Mouse (Mus musculus) midbrain, embryonic 13.5 days (tissue): ENCODE data around the gene Prm3. TPM values are rescaled to one million over a fixed set of nuclear protein-coding genes. Genes with fewer than 3 reads are reported as not detected.
A peak's percentile ranks its signal among the peaks of the same experiment; 100 is the strongest.

Experiments
- ATAC-seq: fragments of 200-750 bp; cut with Nextera tagmentation; 2 replicates; pipeline ENCODE4 v1.8.0; 2017; ENCODE audit warnings: mild to moderate bottlenecking, moderate TSS enrichment, moderate library complexity
- H3K27ac ChIP-seq: fragments of 300-500 bp; sonication (generic); 2 replicates; pipeline ENCODE4 v1.5.1; 2015; ENCODE audit warnings: inconsistent platforms, mild to moderate bottlenecking, moderate library complexity
- H3K27me3 ChIP-seq: fragments of 300-500 bp; sonication (generic); 2 replicates; pipeline ENCODE4 v1.6.1; 2015; ENCODE audit warnings: mild to moderate bottlenecking, inconsistent platforms
- H3K36me3 ChIP-seq: fragments of 300-500 bp; sonication (generic); 2 replicates; pipeline ENCODE4 v1.6.1; 2015; ENCODE audit warnings: mild to moderate bottlenecking, inconsistent platforms
- H3K4me1 ChIP-seq: fragments of 300-500 bp; sonication (generic); replicated peaks from 2 replicates; pipeline ENCODE4 v1.6.1; 2015; ENCODE audit warnings: inconsistent platforms
- H3K4me2 ChIP-seq: fragments of 300-500 bp; sonication (generic); replicated peaks from 2 replicates; pipeline ENCODE4 v1.6.1; 2015; ENCODE audit warnings: moderate library complexity, mild to moderate bottlenecking, inconsistent platforms
- H3K4me3 ChIP-seq: fragments of 300-500 bp; sonication (generic); replicated peaks from 2 replicates; pipeline ENCODE4 v1.5.1; 2015; ENCODE audit warnings: mild to moderate bottlenecking, inconsistent platforms
- H3K9ac ChIP-seq: fragments of 300-500 bp; sonication (generic); replicated peaks from 2 replicates; pipeline ENCODE4 v1.6.1; 2015; ENCODE audit warnings: mild to moderate bottlenecking, inconsistent platforms
- H3K9me3 ChIP-seq: fragments of 300-500 bp; sonication (generic); 2 replicates; pipeline ENCODE4 v1.6.1; 2016; ENCODE audit warnings: mild to moderate bottlenecking, inconsistent platforms
- WGBS: fragments of 180-500 bp; shearing (Covaris S2); methylation state at CpG from one replicate; pipeline ENCODE4 v1.1.7; 2015; 5-methylcytosine and 5-hydroxymethylcytosine counted together
- polyA plus RNA-seq: library from polyadenylated mRNA; unstranded; fragments of >200 nt; fragmentation: Nextera tagmentation; extraction: Ambion mirVana; gene quantifications from 2 replicates; pipeline ENCODE4 v1.2.1, GENCODE M21; 2015

The Prm3 gene
- polyA plus RNA-seq, 1 experiment from 2014 or later = not detected

DNA sequence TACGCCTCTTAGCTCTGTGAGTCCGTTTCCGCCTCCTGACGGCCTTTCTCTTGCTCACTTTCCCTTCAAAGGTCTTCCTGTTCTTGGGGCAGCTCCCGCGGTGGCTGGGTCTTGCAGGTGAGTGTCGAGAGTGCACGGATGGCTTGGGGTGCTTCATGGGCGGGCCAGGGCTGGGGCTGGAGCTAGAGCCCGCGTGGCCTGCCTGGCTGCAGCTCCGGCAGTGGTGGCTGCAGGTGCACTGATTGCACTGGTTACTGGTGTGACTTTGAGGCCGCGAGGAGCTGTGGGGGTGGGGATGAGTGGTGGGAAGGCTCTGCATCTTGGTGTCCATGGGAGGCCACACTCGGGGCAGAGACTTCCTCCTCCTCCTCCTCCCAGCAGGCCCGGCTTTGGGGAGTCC is 2.4 kb downstream of the Prm3 start, which contains the start of gene Tnp2:
Tnp2 (minus strand) TSS at position 390 of the 400 bp plus-strand sequence.
- no peak within 1 kb of the TSS for H3K27ac ChIP-seq
- H3K36me3 ChIP-seq = no peaks in the 10 kb centered on the region
- H3K4me3 ChIP-seq = no peak within 1 kb of the TSS
- peaks cover 16% of the 10 kb centered on the region for H3K4me1 ChIP-seq
- peaks cover 17% of the 10 kb centered on the region for H3K27me3 ChIP-seq
- H3K9ac ChIP-seq = no peak within 1 kb of the TSS
- no peak for ATAC-seq
- no peaks in the 10 kb centered on the region; the same call in 1 of the 2 replicates for H3K9me3 ChIP-seq
- H3K4me2 ChIP-seq = no peak within 1 kb of the TSS
- WGBS = 65% methylated on average over 16 of the region's 16 CpGs

DNA sequence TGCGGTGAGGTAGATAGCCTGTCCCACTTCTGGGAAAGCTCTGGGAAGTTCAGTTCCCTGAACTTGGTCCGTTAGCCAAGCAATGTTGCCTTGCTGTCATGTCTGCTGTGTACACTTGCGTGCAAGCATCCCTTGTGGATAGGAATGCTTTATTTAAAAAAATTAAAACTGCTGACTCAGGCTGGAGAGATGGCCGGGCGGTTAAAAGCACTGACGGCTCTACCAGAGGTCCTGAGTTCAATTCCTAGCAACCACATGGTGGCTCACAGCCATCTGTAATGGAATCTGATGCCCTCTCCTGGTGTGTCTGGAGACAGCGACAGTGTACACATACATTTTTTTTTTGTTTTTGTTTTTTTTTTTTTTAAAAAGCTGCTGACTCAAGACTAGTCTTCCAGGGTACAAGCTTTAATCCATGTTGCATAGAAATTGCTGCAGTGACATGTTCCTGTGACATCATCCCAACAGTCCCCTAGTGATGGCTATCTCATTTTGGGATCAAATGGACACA is 3.1 kb downstream of the Prm3 start:
- Histone ChIP-seq H3K4me3 (no peak overlapping the region), H3K4me1 (peaks cover 20% of the 10 kb centered on the region), H3K36me3 (no peaks in the 10 kb centered on the region), H3K27me3 (peaks cover 23% of the 10 kb centered on the region), H3K4me2 (no peak overlapping the region), H3K27ac (no peak overlapping the region), H3K9me3 (no peaks in the 10 kb centered on the region; the same call in 1 of the 2 replicates), H3K9ac (no peak overlapping the region)
- 85% methylated on average over 7 of the region's 7 CpGs for WGBS
- no peak for ATAC-seq

DNA sequence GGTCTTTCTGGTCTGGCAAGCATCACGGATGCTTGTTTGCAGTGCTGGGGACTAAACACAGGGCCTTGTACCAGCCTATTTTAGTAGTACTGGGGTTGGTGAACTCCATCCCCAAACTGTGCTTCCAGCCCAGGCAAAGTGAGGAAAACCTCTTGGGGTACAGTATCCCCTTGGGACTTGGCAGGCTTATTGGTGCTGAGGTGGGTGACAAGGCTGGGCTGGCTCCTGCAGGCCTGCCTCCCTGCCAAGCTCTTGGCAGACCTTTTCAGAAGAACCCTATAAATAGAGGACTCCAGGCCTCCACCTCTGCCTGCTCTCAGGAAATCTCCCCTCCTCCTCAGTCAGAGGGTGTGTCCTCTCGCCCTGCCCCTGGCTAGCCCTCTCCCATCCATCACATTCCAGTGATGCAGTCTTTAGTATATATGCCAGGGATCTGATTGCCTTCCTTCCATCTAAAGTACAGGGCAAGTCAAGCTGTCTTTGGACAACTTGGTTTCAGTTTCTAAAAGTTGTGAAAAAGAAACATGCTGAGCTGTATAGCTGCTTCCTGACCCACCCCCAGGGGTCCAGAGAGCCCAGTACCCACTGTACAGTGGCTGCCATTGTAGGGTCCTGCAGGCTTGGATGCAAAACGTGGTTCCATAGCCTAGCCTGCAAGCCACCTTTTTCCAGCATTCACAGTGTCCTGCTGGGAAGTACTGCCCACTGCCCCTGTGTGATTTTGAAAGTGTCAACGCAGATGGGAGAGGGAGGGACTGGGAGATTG is 3.7 kb downstream of the Prm3 start:
- Histone ChIP-seq H3K9me3 (no peaks in the 10 kb centered on the region; the same call in 1 of the 2 replicates), H3K27me3 (peaks cover 26% of the 10 kb centered on the region), H3K4me1 (peaks cover 26% of the 10 kb centered on the region), H3K36me3 (no peaks in the 10 kb centered on the region), H3K27ac (no peak overlapping the region), H3K9ac (no peak overlapping the region), H3K4me2 (0 out of 2 replicates have a peak overlapping the region, but pooled peaks have one; percentile 98), H3K4me3 (no peak overlapping the region)
- no peak for ATAC-seq
- 72% methylated on average over 4 of the region's 4 CpGs for WGBS

DNA sequence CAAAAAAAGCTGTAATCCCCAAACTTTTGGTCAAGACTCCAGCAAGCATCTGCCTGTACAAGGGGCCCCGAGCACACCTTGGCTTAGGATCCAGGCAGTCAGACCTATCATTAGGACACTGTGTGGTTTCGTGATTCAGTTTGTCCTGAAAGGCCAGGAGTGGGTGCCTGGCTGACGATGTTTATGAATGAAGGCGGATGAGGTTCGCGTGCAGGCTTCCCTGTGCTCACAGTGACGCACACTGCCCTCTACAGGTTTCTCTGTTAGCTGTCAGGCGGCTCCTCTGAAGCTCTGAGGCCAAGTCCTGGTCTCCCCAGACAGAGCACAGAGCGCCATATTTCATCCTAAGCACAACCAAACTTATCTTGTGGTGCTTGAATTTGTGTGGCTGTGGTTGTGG is 4.4 kb downstream of the Prm3 start:
- WGBS = 2% methylated on average over 9 of the region's 9 CpGs

DNA sequence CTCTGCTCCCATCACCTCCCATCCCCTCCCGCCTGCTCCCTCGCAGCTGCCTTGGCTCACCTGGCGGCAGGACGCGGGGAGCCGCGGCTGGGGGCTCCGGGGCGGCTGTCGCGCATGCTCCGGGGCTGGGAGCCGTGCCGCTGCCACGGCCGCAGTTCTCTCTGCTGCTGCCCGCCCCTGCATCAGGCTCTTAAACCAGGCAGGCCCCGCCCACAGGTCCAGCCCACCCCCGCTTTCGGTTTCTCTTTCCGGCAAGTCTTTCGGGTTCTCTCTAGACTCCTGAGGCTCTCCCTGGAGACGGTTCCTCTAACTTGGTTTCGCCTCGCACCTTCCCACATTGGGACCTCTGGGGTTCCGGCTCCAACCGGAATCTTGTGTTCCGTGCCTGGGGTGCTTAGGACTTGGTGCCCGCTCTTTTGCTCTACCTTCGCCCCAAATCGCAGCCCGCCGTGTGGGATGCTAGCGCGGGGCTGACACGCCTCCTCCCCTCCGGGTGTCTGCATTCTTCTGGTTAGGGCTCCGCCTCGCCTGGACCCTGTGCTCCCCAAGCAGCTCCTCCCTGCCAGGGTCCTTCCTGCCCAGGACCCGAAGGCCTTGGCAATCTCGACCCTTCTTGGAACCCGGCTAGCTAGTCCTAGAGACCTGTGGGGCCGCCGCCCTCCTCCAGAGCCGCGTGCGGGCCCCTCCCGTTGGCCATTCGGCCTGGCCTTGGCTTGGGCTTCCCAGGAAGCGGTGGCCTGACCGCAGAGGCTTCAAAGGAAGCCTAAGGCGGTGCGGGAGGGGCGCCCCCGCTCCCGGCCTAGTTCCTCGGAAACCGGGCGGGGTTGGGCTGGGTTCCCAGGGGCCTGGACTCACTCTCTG is 5.1 kb downstream of the Prm3 start, which contains the start of gene Socs1:
Socs1 (minus strand) TSS at position 166 of the 861 bp plus-strand sequence.
- Histone ChIP-seq H3K4me3 (peak within 1 kb of the TSS; percentile 56), H3K27me3 (peaks cover 26% of the 10 kb centered on the region), H3K4me2 (peak within 1 kb of the TSS; percentile 98), H3K9ac (peak within 1 kb of the TSS; percentile 71), H3K36me3 (no peaks in the 10 kb centered on the region), H3K9me3 (no peaks in the 10 kb centered on the region), H3K27ac (peak within 1 kb of the TSS; percentile 81), H3K4me1 (peaks cover 29% of the 10 kb centered on the region)
- peak; percentile 86 for ATAC-seq
- under 1% methylated on average over 59 of the region's 59 CpGs for WGBS

More for the DNA sequence above, 4.4 kb downstream of the Prm3 start:
- peak; percentile 51 for ATAC-seq
- peak overlapping the region; percentile 98 for H3K4me2 ChIP-seq
- H3K9ac ChIP-seq = peak overlapping the region; percentile 71
- peak overlapping the region; percentile 56 for H3K4me3 ChIP-seq
- no peaks in the 10 kb centered on the region for H3K36me3 ChIP-seq
- peaks cover 26% of the 10 kb centered on the region for H3K27me3 ChIP-seq
- H3K9me3 ChIP-seq = no peaks in the 10 kb centered on the region
- H3K4me1 ChIP-seq = peaks cover 29% of the 10 kb centered on the region
- peak overlapping the region; percentile 81 for H3K27ac ChIP-seq

DNA sequence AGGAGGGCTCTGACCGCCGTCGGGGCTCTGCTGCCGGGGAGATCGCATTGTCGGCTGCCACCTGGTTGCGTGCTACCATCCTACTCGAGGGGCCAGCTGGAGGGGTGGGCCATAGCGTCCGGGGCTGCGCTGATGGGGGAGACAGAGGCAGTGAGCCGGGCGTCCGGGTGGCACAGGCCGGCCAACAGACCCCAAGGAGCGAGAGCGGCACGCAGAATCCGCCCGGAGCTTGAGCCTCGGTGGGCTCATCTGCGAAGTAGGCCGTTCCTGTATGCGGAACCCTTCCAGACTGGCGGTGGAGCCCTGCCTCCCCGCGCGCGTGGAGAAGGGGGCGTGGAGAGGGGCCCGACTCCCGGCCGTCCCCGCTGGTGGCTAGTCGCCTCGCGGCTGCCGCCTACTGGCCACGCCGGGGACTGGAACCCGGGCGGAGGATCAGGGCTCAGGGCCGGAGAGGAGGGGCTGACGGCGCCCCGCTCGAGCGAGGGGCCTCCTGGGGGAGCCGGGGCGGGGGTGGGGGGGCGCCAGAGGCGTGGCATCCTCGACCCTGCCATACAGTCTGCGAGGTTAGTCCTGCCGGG is 5.8 kb downstream of the Prm3 start:
- peak overlapping the region; percentile 71 for H3K9ac ChIP-seq
- peak; percentile 85 for ATAC-seq
- peak overlapping the region; percentile 56 for H3K4me3 ChIP-seq
- H3K9me3 ChIP-seq = no peaks in the 10 kb centered on the region
- peak overlapping the region; percentile 98 for H3K4me2 ChIP-seq
- peaks cover 29% of the 10 kb centered on the region for H3K4me1 ChIP-seq
- no peaks in the 10 kb centered on the region for H3K36me3 ChIP-seq
- H3K27ac ChIP-seq = peak overlapping the region; percentile 81
- WGBS = under 1% methylated on average over 52 of the region's 55 CpGs
- peaks cover 26% of the 10 kb centered on the region for H3K27me3 ChIP-seq

DNA sequence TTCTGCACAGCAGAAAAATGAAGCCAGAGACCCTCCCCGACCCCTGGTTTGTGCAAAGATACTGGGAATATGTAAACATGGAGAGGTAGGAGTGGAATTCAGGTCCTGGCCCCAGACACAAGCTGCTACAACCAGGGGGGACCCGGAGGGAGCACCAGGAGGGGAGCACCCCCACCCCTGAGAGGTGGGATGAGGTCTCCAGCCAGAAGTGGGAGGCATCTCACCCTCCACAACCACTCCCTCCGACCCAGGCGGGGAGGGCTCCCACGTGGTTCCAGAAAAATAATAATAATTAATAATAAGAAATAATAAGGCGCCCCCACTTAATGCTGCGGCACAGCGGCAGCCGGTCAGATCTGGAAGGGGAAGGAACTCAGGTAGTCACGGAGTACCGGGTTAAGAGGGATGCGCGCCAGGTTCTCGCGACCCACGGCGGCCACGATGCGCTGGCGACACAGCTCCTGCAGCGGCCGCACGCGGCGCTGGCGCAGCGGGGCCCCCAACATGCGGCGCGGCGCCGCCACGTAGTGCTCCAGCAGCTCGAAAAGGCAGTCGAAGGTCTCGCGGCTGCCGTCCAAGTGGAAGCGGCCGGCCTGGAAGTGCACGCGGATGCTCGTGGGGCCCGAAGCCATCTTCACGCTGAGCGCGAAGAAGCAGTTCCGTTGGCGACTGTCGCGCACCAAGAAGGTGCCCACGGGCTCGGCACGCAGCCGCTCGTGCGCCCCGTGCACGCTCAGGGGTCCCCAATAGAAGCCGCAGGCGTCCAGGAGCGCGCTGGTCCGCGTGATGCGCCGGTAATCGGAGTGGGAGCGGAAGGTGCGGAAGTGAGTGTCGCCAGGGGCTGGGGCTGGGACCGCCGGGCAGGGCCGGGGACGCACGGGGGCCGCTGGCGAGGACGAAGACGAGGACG is 6.6 kb downstream of the Prm3 start:
- H3K9ac ChIP-seq = peak overlapping the region; percentile 71
- H3K4me1 ChIP-seq = peaks cover 29% of the 10 kb centered on the region
- H3K27ac ChIP-seq = no peak overlapping the region
- H3K9me3 ChIP-seq = no peaks in the 10 kb centered on the region
- H3K4me2 ChIP-seq = peak overlapping the region; percentile 98
- no peaks in the 10 kb centered on the region for H3K36me3 ChIP-seq
- WGBS = 3% methylated on average over 80 of the region's 81 CpGs
- peaks cover 26% of the 10 kb centered on the region for H3K27me3 ChIP-seq
- no peak; the same call in 1 of the 2 replicates for ATAC-seq
- peak overlapping the region; percentile 56 for H3K4me3 ChIP-seq

DNA sequence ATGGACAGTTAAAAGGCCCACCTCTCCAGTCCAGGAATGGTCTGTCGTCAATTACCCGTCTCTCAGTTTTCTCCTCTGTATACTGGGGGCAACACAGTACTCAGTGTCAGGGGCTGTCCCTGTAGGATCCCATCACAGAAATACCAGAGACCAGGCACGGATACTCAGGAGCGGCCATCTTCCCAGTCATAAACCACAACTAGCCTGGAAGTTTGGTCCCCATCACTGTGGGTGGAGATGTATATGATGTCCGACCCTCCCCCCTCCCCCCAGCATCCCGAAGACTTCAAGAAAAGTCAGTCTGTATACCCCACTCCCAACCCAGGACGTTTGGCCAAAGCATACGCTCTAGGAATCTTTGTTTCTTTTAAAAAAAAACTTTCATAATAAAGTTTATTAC is 7.3 kb downstream of the Prm3 start:
- Histone ChIP-seq H3K4me3 (peak overlapping the region; percentile 56; the same call in 1 of the 2 replicates), H3K4me2 (peak overlapping the region; percentile 98; the same call in 1 of the 2 replicates), H3K27ac (no peak overlapping the region), H3K9ac (no peak overlapping the region), H3K9me3 (no peaks in the 10 kb centered on the region), H3K36me3 (no peaks in the 10 kb centered on the region), H3K4me1 (peaks cover 29% of the 10 kb centered on the region), H3K27me3 (peaks cover 26% of the 10 kb centered on the region)
- ATAC-seq = no peak
- 76% methylated on average over 8 of the region's 8 CpGs for WGBS

DNA sequence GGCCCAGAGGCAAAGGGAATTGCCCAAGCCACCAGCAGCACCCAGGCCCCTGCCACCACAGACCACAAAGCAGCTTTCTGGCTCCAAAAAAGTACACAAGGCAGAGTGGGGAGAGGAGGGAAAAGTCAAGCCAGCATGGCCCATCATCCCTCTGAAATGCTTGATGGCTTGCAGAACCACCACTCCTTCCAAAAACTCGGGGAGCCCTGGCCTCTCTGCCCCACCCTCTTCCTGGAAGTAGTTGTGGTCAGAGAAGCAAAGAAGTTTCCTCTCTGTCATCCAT is 7.6 kb downstream of the Prm3 start:
- Histone ChIP-seq H3K4me2 (peak overlapping the region; percentile 7; the same call in 1 of the 2 replicates), H3K27ac (no peak overlapping the region), H3K4me3 (no peak overlapping the region), H3K9ac (no peak overlapping the region), H3K4me1 (peaks cover 29% of the 10 kb centered on the region), H3K27me3 (peaks cover 26% of the 10 kb centered on the region), H3K9me3 (no peaks in the 10 kb centered on the region), H3K36me3 (no peaks in the 10 kb centered on the region)
- no peak for ATAC-seq
- WGBS = 68% methylated on average over 1 of the region's 1 CpGs

DNA sequence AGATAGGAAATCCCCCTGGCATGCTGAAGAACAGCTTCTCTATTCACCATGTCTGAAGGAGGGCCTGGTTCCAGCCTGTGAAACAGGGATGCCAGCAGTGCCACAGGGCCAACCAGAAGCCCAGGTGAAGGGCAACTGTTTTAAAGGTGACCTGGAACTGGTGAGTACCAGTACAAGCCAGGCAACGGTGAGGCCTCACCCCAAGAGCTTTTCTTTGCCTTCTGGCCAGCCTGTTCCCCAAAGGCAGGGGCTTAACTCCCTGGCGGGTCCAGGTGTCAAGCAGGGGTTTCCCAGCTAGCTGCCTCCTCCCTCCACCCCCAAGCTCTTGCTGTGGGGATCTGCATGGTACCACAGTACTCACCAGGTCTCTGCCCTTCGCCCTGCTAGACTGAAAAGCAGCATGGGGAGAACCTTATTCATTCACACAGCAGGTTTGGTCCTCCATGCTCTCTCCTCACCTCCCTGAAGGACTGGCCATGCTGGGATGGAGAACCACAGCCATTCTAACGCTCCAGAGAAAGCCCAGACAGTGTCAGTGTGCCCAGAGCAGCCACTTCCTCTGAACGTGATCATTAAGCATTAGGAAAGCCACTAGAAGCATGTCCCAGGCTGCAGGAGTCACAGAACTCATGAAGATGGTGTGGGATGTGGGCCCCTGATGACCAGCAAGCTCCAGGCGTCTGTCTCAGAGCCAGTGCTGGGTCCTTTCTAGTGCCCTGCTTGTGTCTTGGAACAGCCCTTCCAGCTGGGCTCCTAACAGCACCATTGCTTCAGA is 8.2 kb downstream of the Prm3 start:
- Histone ChIP-seq H3K9me3 (no peaks in the 10 kb centered on the region), H3K4me1 (peaks cover 29% of the 10 kb centered on the region), H3K4me3 (no peak overlapping the region), H3K27me3 (peaks cover 26% of the 10 kb centered on the region), H3K27ac (no peak overlapping the region), H3K4me2 (peak overlapping the region; percentile 7; the same call in 1 of the 2 replicates), H3K36me3 (no peaks in the 10 kb centered on the region), H3K9ac (no peak overlapping the region)
- WGBS = 36% methylated on average over 6 of the region's 6 CpGs
- no peak for ATAC-seq
